Mouse (Mus musculus) kidney, adult 2 months (tissue): ENCODE data around the gene Trim41.

Experiments
- CTCF ChIP-seq: fragments of 200-500 bp; conservative IDR thresholded peaks from 2 replicates; pipeline ENCODE4 v1.5.1; 2011; ENCODE audit warnings: low read depth, mild to moderate bottlenecking, control low read depth, low read length, moderate library complexity, mixed read lengths; ENCODE audit not compliant: insufficient read depth, insufficient read length
- POLR2A ChIP-seq: fragments of 200-500 bp; IDR thresholded peaks from one replicate; pipeline ENCODE4 v1.6.1; 2011; ENCODE audit warnings: low read depth, low read length, control low read depth

DNA sequence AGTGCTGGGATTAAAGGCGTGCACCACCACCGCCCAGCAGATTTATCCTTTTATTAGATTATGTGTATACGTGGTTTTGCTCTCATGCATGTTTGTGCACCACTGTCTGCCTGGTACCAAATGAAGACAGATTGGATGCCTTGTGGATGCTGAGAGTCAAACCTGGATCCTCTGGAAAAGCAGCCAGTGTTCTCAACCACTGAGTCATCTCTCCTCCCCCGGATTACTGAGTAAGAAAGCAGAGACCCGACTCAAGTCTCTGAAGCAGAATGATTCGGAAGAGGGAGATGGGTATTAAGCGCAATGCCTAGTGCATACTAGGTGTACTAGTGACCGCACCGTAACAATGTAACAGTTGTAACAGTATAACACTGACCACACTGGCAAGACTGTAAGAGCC, 53.0 kb downstream of the Trim41 start:
- TF ChIP-seq POLR2A (no peak), CTCF (no peak)
